Mouse (Mus musculus) lung, postnatal 0 days (tissue): ENCODE data around the gene Slc6a17. TPM values are rescaled to one million over a fixed set of nuclear protein-coding genes. Genes with fewer than 3 reads are reported as not detected.

Source experiments
- ATAC-seq: fragments of 200-750 bp; cut with Nextera tagmentation; 2 replicates; pipeline ENCODE4 v1.8.0; 2017; ENCODE audit warnings: moderate library complexity
- DNase-seq: peaks from one replicate; pipeline ENCODE4 v3.0.0-alpha.2; 2016; ENCODE audit warnings: low spot score
- H3K27ac ChIP-seq: fragments of 300-500 bp; sonication (generic); 2 replicates; pipeline ENCODE4 v1.5.1; 2014; ENCODE audit warnings: antibody characterized with exemption, mild to moderate bottlenecking, low read length, mixed read lengths
- H3K27me3 ChIP-seq: fragments of 300-500 bp; sonication (generic); replicated peaks from 2 replicates; pipeline ENCODE4 v1.6.1; 2014; ENCODE audit warnings: low read length, mixed read lengths; ENCODE audit not compliant: insufficient read depth
- H3K36me3 ChIP-seq: fragments of 300-500 bp; sonication (generic); 2 replicates; pipeline ENCODE4 v1.6.1; 2014; ENCODE audit warnings: low read length, mixed read lengths; ENCODE audit not compliant: insufficient read depth
- H3K4me1 ChIP-seq: fragments of 300-500 bp; sonication (generic); 2 replicates; pipeline ENCODE4 v1.6.1; 2014; ENCODE audit warnings: antibody characterized with exemption, low read depth, low read length, mixed read lengths; ENCODE audit not compliant: insufficient read depth
- H3K4me2 ChIP-seq: fragments of 300-500 bp; sonication (generic); replicated peaks from 2 replicates; pipeline ENCODE4 v1.6.1; 2014; ENCODE audit warnings: low read depth, mild to moderate bottlenecking, low read length, moderate library complexity, mixed read lengths
- H3K4me3 ChIP-seq: fragments of 300-500 bp; sonication (generic); 2 replicates; pipeline ENCODE4 v1.5.1; 2014; ENCODE audit warnings: low read depth, low read length
- H3K9ac ChIP-seq: fragments of 300-500 bp; sonication (generic); replicated peaks from 2 replicates; pipeline ENCODE4 v1.6.1; 2014; ENCODE audit warnings: low read depth, mild to moderate bottlenecking
- H3K9me3 ChIP-seq: fragments of 300-500 bp; sonication (generic); 2 replicates; pipeline ENCODE4 v1.6.1; 2016; ENCODE audit warnings: low read length, mixed read lengths
- CTCF ChIP-seq: IDR thresholded peaks from 2 replicates; pipeline ENCODE4 v1.5.1; 2016; ENCODE audit warnings: antibody characterized with exemption, mild to moderate bottlenecking
- EP300 ChIP-seq: IDR thresholded peaks from 2 replicates; pipeline ENCODE4 v1.6.1; 2016; ENCODE audit warnings: antibody characterized with exemption, mild to moderate bottlenecking, control low read depth
- WGBS: fragments of 180-500 bp; shearing (Covaris S2); extraction: QIAGEN DNeasy Blood & Tissue Kit; methylation state at CpG from one replicate; pipeline ENCODE4 v1.1.7; 2014; 5-methylcytosine and 5-hydroxymethylcytosine counted together
- polyA plus RNA-seq: library from polyadenylated mRNA; unstranded; fragments of >200 nt; fragmentation: Nextera tagmentation; extraction: Ambion mirVana; gene quantifications from 2 replicates; pipeline ENCODE4 v1.2.1, GENCODE M21; 2015

Slc6a17 gene
- polyA plus RNA-seq, 1 experiment from 2014 or later: 0.84 TPM

- Histone ChIP-seq H3K9ac (no peak overlapping the region), H3K4me1 (no peaks in the 10 kb centered on the region), H3K27me3 (no peaks in the 10 kb centered on the region), H3K27ac (no peak overlapping the region), H3K36me3 (no peaks in the 10 kb centered on the region), H3K9me3 (no peaks in the 10 kb centered on the region), H3K4me2 (no peak overlapping the region), H3K4me3 (no peak overlapping the region)
- WGBS: 36% methylated on average over 11 of the region's 11 CpGs
- TF ChIP-seq EP300 (no peak), CTCF (no peak)
- ATAC-seq (no peak), DNase-seq (no peak)
Measured at GRCm38 (mm10) chr3:107483290-107483689, 34.5 kb downstream of the Slc6a17 start.

GRCm38 (mm10) chr3:107480660-107481059 is 37.2 kb downstream of the Slc6a17 start:
- Histone ChIP-seq H3K36me3 (no peaks in the 10 kb centered on the region), H3K27me3 (no peaks in the 10 kb centered on the region), H3K4me3 (no peak overlapping the region), H3K4me1 (no peaks in the 10 kb centered on the region), H3K9ac (no peak overlapping the region), H3K4me2 (no peak overlapping the region), H3K9me3 (no peaks in the 10 kb centered on the region), H3K27ac (no peak overlapping the region)
- ATAC-seq (no peak), DNase-seq (peak; percentile 7)
- 51% methylated on average over 3 of the region's 3 CpGs for WGBS
- TF ChIP-seq EP300 (no peak), CTCF (no peak)

DNA sequence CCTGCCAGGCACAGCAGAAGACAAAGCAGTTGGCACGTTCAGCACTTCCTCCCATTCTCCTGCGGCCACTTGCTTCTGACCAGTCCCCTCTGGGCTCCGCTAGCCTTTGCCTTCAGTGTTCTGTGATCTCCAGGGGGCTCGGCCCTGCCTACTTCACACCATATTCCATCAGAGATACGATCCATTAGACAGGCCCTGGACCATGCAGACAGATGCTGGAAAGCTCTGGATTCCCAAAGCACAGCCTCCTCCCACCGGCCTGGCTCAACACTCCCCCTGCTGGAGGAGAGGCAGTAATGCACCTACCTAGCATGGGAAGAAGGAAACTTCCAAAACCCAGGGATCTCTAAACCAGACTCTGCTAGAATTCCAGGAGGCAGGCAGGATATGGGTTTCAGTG is 45.6 kb downstream of the Slc6a17 start:
- Histone ChIP-seq H3K9me3 (no peaks in the 10 kb centered on the region), H3K27ac (no peak overlapping the region), H3K36me3 (no peaks in the 10 kb centered on the region), H3K4me1 (no peaks in the 10 kb centered on the region), H3K9ac (no peak overlapping the region), H3K4me2 (no peak overlapping the region), H3K4me3 (no peak overlapping the region), H3K27me3 (no peaks in the 10 kb centered on the region)
- DNase-seq (peak; percentile 67), ATAC-seq (no peak)
- TF ChIP-seq CTCF: peak; percentile 97
- TF ChIP-seq EP300: no peak
- WGBS: 21% methylated on average over 6 of the region's 6 CpGs

DNA sequence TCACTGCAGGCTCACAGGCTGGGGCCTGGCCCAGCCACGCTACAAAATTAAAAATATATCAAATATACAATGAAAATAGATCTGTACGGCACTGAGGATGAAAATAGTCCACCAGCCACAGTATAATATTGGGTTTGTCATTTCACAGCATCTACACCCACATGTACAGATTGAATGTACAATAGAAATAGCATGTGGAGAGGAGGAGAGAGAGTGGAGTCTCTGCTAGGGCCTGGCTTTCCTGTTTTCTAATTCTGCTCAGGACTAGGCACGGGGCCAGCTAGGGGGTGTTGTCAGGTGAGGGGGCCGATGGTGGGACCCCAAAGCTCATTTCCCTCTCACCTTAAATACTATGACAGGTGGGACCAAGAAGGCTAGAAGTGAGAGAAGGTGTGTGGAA is 48.8 kb downstream of the Slc6a17 start:
- 58% methylated on average over 4 of the region's 4 CpGs for WGBS

GRCm38 (mm10) chr3:107468106-107468505 is 49.7 kb downstream of the Slc6a17 start:
- 82% methylated on average over 11 of the region's 11 CpGs for WGBS
- Histone ChIP-seq H3K27me3 (no peaks in the 10 kb centered on the region), H3K9ac (no peak overlapping the region), H3K4me3 (no peak overlapping the region), H3K4me2 (no peak overlapping the region), H3K36me3 (no peaks in the 10 kb centered on the region), H3K27ac (no peak overlapping the region), H3K4me1 (no peaks in the 10 kb centered on the region), H3K9me3 (no peaks in the 10 kb centered on the region)
- TF ChIP-seq CTCF (no peak), EP300 (no peak)
- ATAC-seq: no peak
- DNase-seq: no peak

More for the DNA sequence above, 48.8 kb downstream of the Slc6a17 start:
- no peaks in the 10 kb centered on the region for H3K27me3 ChIP-seq
- DNase-seq (no peak), ATAC-seq (no peak)
- no peak overlapping the region for H3K27ac ChIP-seq
- H3K9me3 ChIP-seq: no peaks in the 10 kb centered on the region
- no peak overlapping the region for H3K4me3 ChIP-seq
- H3K4me2 ChIP-seq: no peak overlapping the region
- TF ChIP-seq EP300 (no peak), CTCF (no peak)
- H3K9ac ChIP-seq: no peak overlapping the region
- no peaks in the 10 kb centered on the region for H3K36me3 ChIP-seq
- no peaks in the 10 kb centered on the region for H3K4me1 ChIP-seq

DNA sequence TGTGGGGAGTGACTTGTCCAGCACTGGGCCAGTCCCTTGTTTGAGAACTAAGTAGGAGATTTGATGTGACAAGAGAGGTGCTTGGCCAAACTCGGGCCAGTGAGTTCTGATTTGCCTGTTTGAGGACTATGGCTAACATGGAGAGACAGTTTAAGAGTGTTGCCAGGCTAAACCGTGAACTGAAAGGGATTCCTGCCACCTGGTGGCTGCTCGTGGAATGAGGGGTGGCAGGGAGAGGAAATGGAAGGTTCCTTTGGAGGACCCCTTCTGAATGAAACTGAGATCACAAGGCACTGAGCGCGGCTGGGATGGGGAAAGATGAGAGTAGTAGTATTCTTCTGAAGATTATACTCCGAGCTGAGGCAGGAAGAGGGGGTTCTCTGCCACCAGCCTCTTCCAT is 51.2 kb downstream of the Slc6a17 start:
- no peaks in the 10 kb centered on the region for H3K36me3 ChIP-seq
- no peak overlapping the region for H3K4me2 ChIP-seq
- H3K4me1 ChIP-seq: no peaks in the 10 kb centered on the region
- 4% methylated on average over 6 of the region's 6 CpGs for WGBS
- H3K27me3 ChIP-seq: peaks cover 9% of the 10 kb centered on the region
- no peak overlapping the region for H3K9ac ChIP-seq
- TF ChIP-seq CTCF (peak; percentile 95), EP300 (no peak)
- DNase-seq (peak; percentile 64), ATAC-seq (no peak; the same call in 1 of the 2 replicates)
- H3K27ac ChIP-seq: no peak overlapping the region
- H3K9me3 ChIP-seq: no peaks in the 10 kb centered on the region
- H3K4me3 ChIP-seq: no peak overlapping the region

GRCm38 (mm10) chr3:107462160-107462559 is 55.7 kb downstream of the Slc6a17 start:
- H3K36me3 ChIP-seq: no peaks in the 10 kb centered on the region
- no peak overlapping the region for H3K27ac ChIP-seq
- TF ChIP-seq CTCF (peak; percentile 94), EP300 (no peak)
- DNase-seq: peak; percentile 65
- peaks cover 11% of the 10 kb centered on the region; the same call in 1 of the 2 replicates for H3K4me1 ChIP-seq
- H3K9ac ChIP-seq: no peak overlapping the region
- peaks cover 53% of the 10 kb centered on the region for H3K27me3 ChIP-seq
- no peak; the same call in 1 of the 2 replicates for ATAC-seq
- no peak overlapping the region for H3K4me3 ChIP-seq
- WGBS: 13% methylated on average over 5 of the region's 5 CpGs
- no peaks in the 10 kb centered on the region for H3K9me3 ChIP-seq
- H3K4me2 ChIP-seq: no peak overlapping the region
